Mouse (Mus musculus) kidney, adult 2 months (tissue): Measurements from ENCODE around the gene Thap3.

Source experiments
- CTCF ChIP-seq: fragments of 200-500 bp; conservative IDR thresholded peaks from 2 replicates; pipeline ENCODE4 v1.5.1; 2011; ENCODE audit warnings: low read depth, mild to moderate bottlenecking, control low read depth, low read length, moderate library complexity, mixed read lengths; ENCODE audit not compliant: insufficient read depth, insufficient read length
- POLR2A ChIP-seq: fragments of 200-500 bp; IDR thresholded peaks from one replicate; pipeline ENCODE4 v1.6.1; 2011; ENCODE audit warnings: low read depth, low read length, control low read depth

DNA sequence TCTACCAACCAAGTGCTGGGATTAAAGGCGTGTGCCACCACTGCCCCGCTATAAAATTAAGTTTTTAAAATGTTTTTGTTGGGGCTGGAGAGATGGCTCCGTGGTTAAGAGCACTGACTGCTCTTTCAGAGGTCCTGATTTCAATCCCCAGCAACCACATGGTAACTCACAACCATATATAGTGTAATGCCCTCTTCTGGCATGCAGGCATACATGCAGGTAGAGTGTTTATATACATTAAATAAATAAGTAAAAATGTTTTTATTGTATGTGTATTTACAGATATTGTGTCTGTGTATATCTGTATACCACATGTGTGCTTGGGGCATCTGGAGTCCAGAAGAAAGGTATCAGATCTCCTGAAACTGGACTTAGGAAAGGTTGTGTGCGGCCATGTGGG, 12.5 kb upstream of the Thap3 start:
- TF ChIP-seq POLR2A (no peak), CTCF (no peak)
